Mouse (Mus musculus): Measurements from ENCODE around the gene Cryl1. TPM values are rescaled to one million over a fixed set of nuclear protein-coding genes. Genes with fewer than 3 reads are reported as not detected.
A peak's percentile ranks its signal among the peaks of the same experiment; 100 is the strongest.

Gene Cryl1
- total and polyA plus RNA-seq, 2 experiments from 2014 or later: 11.5 to 19.2 TPM

- Histone ChIP-seq H3K4me3 (ENCODE audit: low read depth, low read length) (no peak overlapping the region), H3K27ac (ENCODE audit: low read depth, low read length) (no peak overlapping the region), H3K27me3 (ENCODE audit: insufficient read depth, low read length) (no peaks in the 10 kb centered on the region), H3K9ac (no peak overlapping the region), H3K4me1 (ENCODE audit: insufficient read depth) (no peaks in the 10 kb centered on the region), H3K9me3 (ENCODE audit: low read length) (no peaks in the 10 kb centered on the region), H3K36me3 (ENCODE audit: insufficient read depth) (no peaks in the 10 kb centered on the region), H3K4me2 (ENCODE audit: low read depth) (no peak overlapping the region)
- TF ChIP-seq CTCF (IDR thresholded peaks at IDR 0.05; ENCODE audit: low read depth): no peak
- WGBS: 92% methylated on average over 6 of the region's 6 CpGs
- ATAC-seq: no peak
- no peak for DNase-seq
These were observed 55.8 kb downstream of the Cryl1 start for GRCm38 (mm10) chr14:57342316-57343055.

DNA sequence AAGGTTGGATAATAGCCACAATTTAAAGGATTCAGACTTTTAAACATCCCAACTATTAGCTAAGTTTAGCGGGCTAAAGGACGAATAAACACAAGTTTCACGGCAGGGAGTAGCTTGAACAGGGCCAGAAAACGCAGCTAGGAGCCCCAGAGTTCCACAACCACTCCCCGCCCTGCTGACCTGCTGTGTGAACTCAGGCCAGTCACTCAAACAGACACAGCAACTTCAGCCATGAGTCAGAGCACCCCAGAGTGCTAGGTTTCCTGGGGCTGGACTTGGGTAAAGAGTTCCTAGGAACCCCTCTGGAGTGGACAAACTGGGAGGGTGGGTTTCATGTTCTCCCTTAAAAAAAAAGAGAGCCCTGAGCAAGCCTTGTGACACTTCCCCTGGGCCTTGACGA, 59.7 kb downstream of the Cryl1 start:
- no peak overlapping the region for H3K4me3 ChIP-seq (ENCODE audit: low read depth, low read length)
- H3K27ac ChIP-seq (ENCODE audit: low read depth, low read length): no peak overlapping the region
- H3K4me1 ChIP-seq (ENCODE audit: insufficient read depth): no peaks in the 10 kb centered on the region
- WGBS: 51% methylated on average over 6 of the region's 6 CpGs
- H3K36me3 ChIP-seq (ENCODE audit: insufficient read depth): no peaks in the 10 kb centered on the region
- ATAC-seq: no peak
- no peaks in the 10 kb centered on the region for H3K9me3 ChIP-seq (ENCODE audit: low read length)
- no peak for DNase-seq
- TF ChIP-seq CTCF (IDR thresholded peaks at IDR 0.05; ENCODE audit: low read depth): no peak
- no peak overlapping the region for H3K4me2 ChIP-seq (ENCODE audit: low read depth)
- no peaks in the 10 kb centered on the region for H3K27me3 ChIP-seq (ENCODE audit: insufficient read depth, low read length)
- no peak overlapping the region for H3K9ac ChIP-seq

GRCm38 (mm10) chr14:57334833-57335232, 63.5 kb downstream of the Cryl1 start:
- H3K27ac ChIP-seq (ENCODE audit: low read depth, low read length): no peak overlapping the region
- no peaks in the 10 kb centered on the region for H3K36me3 ChIP-seq (ENCODE audit: insufficient read depth)
- 80% methylated on average over 6 of the region's 6 CpGs for WGBS
- no peak for ATAC-seq
- TF ChIP-seq CTCF (IDR thresholded peaks at IDR 0.05; ENCODE audit: low read depth): peak; percentile 32
- no peaks in the 10 kb centered on the region for H3K9me3 ChIP-seq (ENCODE audit: low read length)
- no peak overlapping the region for H3K4me2 ChIP-seq (ENCODE audit: low read depth)
- DNase-seq: no peak
- H3K4me1 ChIP-seq (ENCODE audit: insufficient read depth): no peaks in the 10 kb centered on the region
- no peak overlapping the region for H3K9ac ChIP-seq
- H3K4me3 ChIP-seq (ENCODE audit: low read depth, low read length): no peak overlapping the region
- H3K27me3 ChIP-seq (ENCODE audit: insufficient read depth, low read length): no peaks in the 10 kb centered on the region

DNA sequence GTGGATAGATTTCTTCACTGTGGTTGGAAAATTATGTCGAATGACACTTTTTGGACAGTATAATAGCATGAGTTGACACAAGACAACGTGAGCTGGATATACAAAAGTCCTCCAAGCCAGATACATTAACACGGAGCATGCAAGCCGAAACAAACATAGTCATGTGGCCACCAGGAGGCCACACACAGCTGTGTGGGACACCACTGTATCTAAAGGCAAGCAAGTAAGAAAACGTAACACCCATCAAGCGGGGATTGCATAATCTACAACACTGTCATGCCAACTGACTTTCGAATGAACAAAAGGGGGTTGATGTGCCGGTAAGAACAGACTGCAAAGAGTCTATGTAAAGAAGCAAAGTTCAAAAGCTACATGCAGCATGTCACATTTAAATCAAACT, 65.8 kb downstream of the Cryl1 start:
- H3K36me3 ChIP-seq (ENCODE audit: insufficient read depth): no peaks in the 10 kb centered on the region
- DNase-seq (no peak), ATAC-seq (no peak)
- WGBS: 88% methylated on average over 8 of the region's 8 CpGs
- H3K27ac ChIP-seq (ENCODE audit: low read depth, low read length): no peak overlapping the region
- no peak overlapping the region for H3K4me2 ChIP-seq (ENCODE audit: low read depth)
- H3K9ac ChIP-seq: no peak overlapping the region
- no peaks in the 10 kb centered on the region for H3K9me3 ChIP-seq (ENCODE audit: low read length)
- H3K27me3 ChIP-seq (ENCODE audit: insufficient read depth, low read length): no peaks in the 10 kb centered on the region
- no peak for TF ChIP-seq CTCF (IDR thresholded peaks at IDR 0.05; ENCODE audit: low read depth)
- no peak overlapping the region for H3K4me3 ChIP-seq (ENCODE audit: low read depth, low read length)
- no peaks in the 10 kb centered on the region for H3K4me1 ChIP-seq (ENCODE audit: insufficient read depth)

GRCm38 (mm10) chr14:57331097-57331496, 67.2 kb downstream of the Cryl1 start:
- H3K36me3 ChIP-seq (ENCODE audit: insufficient read depth): no peaks in the 10 kb centered on the region
- ATAC-seq (no peak), DNase-seq (no peak)
- no peak overlapping the region for H3K4me2 ChIP-seq (ENCODE audit: low read depth)
- no peaks in the 10 kb centered on the region for H3K27me3 ChIP-seq (ENCODE audit: insufficient read depth, low read length)
- no peak overlapping the region for H3K4me3 ChIP-seq (ENCODE audit: low read depth, low read length)
- H3K4me1 ChIP-seq (ENCODE audit: insufficient read depth): no peaks in the 10 kb centered on the region
- H3K9ac ChIP-seq: no peak overlapping the region
- H3K27ac ChIP-seq (ENCODE audit: low read depth, low read length): no peak overlapping the region
- TF ChIP-seq CTCF (IDR thresholded peaks at IDR 0.05; ENCODE audit: low read depth): no peak
- H3K9me3 ChIP-seq (ENCODE audit: low read length): no peaks in the 10 kb centered on the region
- 86% methylated on average over 10 of the region's 10 CpGs for WGBS

GRCm38 (mm10) chr14:57329600-57329999, 68.7 kb downstream of the Cryl1 start:
- H3K4me1 ChIP-seq (ENCODE audit: insufficient read depth): no peaks in the 10 kb centered on the region
- no peak for TF ChIP-seq CTCF (IDR thresholded peaks at IDR 0.05; ENCODE audit: low read depth)
- no peaks in the 10 kb centered on the region for H3K36me3 ChIP-seq (ENCODE audit: insufficient read depth)
- DNase-seq: no peak
- no peak overlapping the region for H3K4me2 ChIP-seq (ENCODE audit: low read depth)
- no peaks in the 10 kb centered on the region for H3K9me3 ChIP-seq (ENCODE audit: low read length)
- 76% methylated on average over 15 of the region's 15 CpGs for WGBS
- H3K9ac ChIP-seq: no peak overlapping the region
- H3K27me3 ChIP-seq (ENCODE audit: insufficient read depth, low read length): no peaks in the 10 kb centered on the region
- H3K4me3 ChIP-seq (ENCODE audit: low read depth, low read length): no peak overlapping the region
- ATAC-seq: no peak
- no peak overlapping the region for H3K27ac ChIP-seq (ENCODE audit: low read depth, low read length)

DNA sequence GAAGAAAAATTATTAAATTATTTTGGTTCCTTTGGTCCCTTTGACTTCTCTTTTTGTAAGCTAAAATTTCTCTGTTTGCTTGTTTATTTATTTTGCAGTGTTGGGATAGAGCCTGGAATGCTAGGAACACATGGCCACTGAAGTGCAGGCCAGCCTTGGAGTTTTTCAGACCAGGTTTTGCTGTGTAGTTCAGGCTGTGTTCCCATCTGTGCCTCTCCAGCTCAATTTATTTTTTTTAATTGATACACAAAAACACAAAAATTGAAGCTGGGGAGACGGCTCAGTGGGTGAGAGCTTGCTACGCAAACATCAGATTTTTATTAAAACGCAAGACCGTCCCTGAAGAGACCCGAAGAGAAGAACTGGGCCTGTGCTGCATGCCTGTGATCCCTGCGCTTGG, 71.6 kb downstream of the Cryl1 start:
- ATAC-seq (no peak; the same call in 1 of the 2 replicates), DNase-seq (peak; percentile 25)
- Histone ChIP-seq H3K4me1 (ENCODE audit: insufficient read depth) (no peaks in the 10 kb centered on the region), H3K4me3 (ENCODE audit: low read depth, low read length) (no peak overlapping the region), H3K9me3 (ENCODE audit: low read length) (no peaks in the 10 kb centered on the region), H3K9ac (no peak overlapping the region), H3K27me3 (ENCODE audit: insufficient read depth, low read length) (no peaks in the 10 kb centered on the region), H3K36me3 (ENCODE audit: insufficient read depth) (no peaks in the 10 kb centered on the region), H3K4me2 (ENCODE audit: low read depth) (no peak overlapping the region), H3K27ac (ENCODE audit: low read depth, low read length) (no peak overlapping the region)
- no peak for TF ChIP-seq CTCF (IDR thresholded peaks at IDR 0.05; ENCODE audit: low read depth)
- 73% methylated on average over 6 of the region's 6 CpGs for WGBS

All from forebrain, postnatal 0 days (tissue).